Comparison of ENCODE assay signal across 8 mouse cellular contexts in genomic region chr8:84989810-84990209, GRCm38 (mm10). TPM values are rescaled to one million over a fixed set of nuclear protein-coding genes. Genes with fewer than 3 reads are reported as not detected.
A peak's percentile ranks its signal among the peaks of the same experiment; 100 is the strongest.
DNase-seq lines count a peak whose midpoint lies in the region; ATAC-seq lines count a peak whose summit lies in the region.

No protein-coding gene starts in this region.

- ATAC-seq in hindbrain, embryonic 11.5 days (ENCODE audit: low FRiP score) = peak; percentile 71

- 0% methylated on average over 15 of the region's 15 CpGs for WGBS in hindbrain, embryonic 11.5 days

- DNase-seq in Muller cell, postnatal 12 days (ENCODE audit: inconsistent ontology term) = peak; percentile 97
- DNase-seq in cerebellum, postnatal 10 days = peak; percentile 95
- peak; percentile 82 to 89 for DNase-seq in frontal cortex, postnatal 10 days (ENCODE audit: low spot score in 2 of 2)
- DNase-seq in hindbrain, embryonic 11.5 days (ENCODE audit: low spot score) = peak; percentile 97
- peak; percentile 90 to 92 for DNase-seq in layer of hippocampus, postnatal 14 days (ENCODE audit: low spot score in 2 of 2)
- peak; percentile 97 for DNase-seq in lung, postnatal 10 days
- peak; percentile 86 for DNase-seq in ovary, postnatal 10 days (ENCODE audit: low spot score)
- peak; percentile 85 to 91 for DNase-seq in thymus, postnatal 10 days (ENCODE audit: low spot score in 2 of 2)

- H3K4me2 ChIP-seq in hindbrain, embryonic 11.5 days (replicated peaks; ENCODE audit: low read depth, low read length) = peak overlapping the region; percentile 61

- H3K27ac ChIP-seq in hindbrain, embryonic 11.5 days (ENCODE audit: low read depth, low read length) = no peak overlapping the region

- peak overlapping the region; percentile 53 for H3K9ac ChIP-seq in hindbrain, embryonic 11.5 days (ENCODE audit: low read depth, low read length)

- H3K36me3 ChIP-seq in hindbrain, embryonic 11.5 days (ENCODE audit: control insufficient read depth, insufficient read depth, low read length) = no peaks in the 10 kb centered on the region

- peaks cover 13% of the 10 kb centered on the region for H3K4me1 ChIP-seq in hindbrain, embryonic 11.5 days (replicated peaks; ENCODE audit: control insufficient read depth, insufficient read depth, low read length)

- peak overlapping the region; percentile 52 for H3K4me3 ChIP-seq in hindbrain, embryonic 11.5 days (ENCODE audit: low read depth, low read length)

- H3K9me3 ChIP-seq in hindbrain, embryonic 11.5 days (ENCODE audit: control insufficient read depth, low read length) = no peaks in the 10 kb centered on the region

- peaks cover 17% of the 10 kb centered on the region for H3K27me3 ChIP-seq in hindbrain, embryonic 11.5 days (ENCODE audit: control insufficient read depth, insufficient read depth, low read length)

RNA-seq across cellular contexts. Expression of gene Hook2, which starts 0.6 kb away (rescaled TPM):
- polyA plus RNA-seq in hindbrain, embryonic 11.5 days (2014; fragmentation: Nextera tagmentation; extraction: Ambion mirVana) = 9.5 and 10.3 TPM in 2 replicates
- 1 to 10 TPM; 7.6 to 9.0 TPM for total RNA-seq in layer of hippocampus, postnatal 14 days (2021)

RNA-seq across cellular contexts. Expression of gene Junb, which starts 11.3 kb away (rescaled TPM):
- 6.2 and 6.4 TPM in 2 replicates for polyA plus RNA-seq in hindbrain, embryonic 11.5 days (2014; fragmentation: Nextera tagmentation; extraction: Ambion mirVana)
- total RNA-seq in layer of hippocampus, postnatal 14 days (2021) = 10 to 100 TPM; 45.5 to 54.7 TPM

RNA-seq across cellular contexts. Expression of gene Rnaseh2a, which starts 20.2 kb away (rescaled TPM):
- 98.5 and 104 TPM in 2 replicates for polyA plus RNA-seq in hindbrain, embryonic 11.5 days (2014; fragmentation: Nextera tagmentation; extraction: Ambion mirVana)
- total RNA-seq in layer of hippocampus, postnatal 14 days (2021) = 10 to 100 TPM; 34.3 to 34.4 TPM

RNA-seq across cellular contexts. Expression of gene Prdx2, which starts 20.4 kb away (rescaled TPM):
- polyA plus RNA-seq in hindbrain, embryonic 11.5 days (2014; fragmentation: Nextera tagmentation; extraction: Ambion mirVana) = 1,367 and 1,409 TPM in 2 replicates
- 100 to 1,000 TPM; 417 to 431 TPM for total RNA-seq in layer of hippocampus, postnatal 14 days (2021)

RNA-seq across cellular contexts. Expression of gene Gm49661, which starts 20.6 kb away (rescaled TPM):
- not detected in 2 replicates for polyA plus RNA-seq in hindbrain, embryonic 11.5 days (2014; fragmentation: Nextera tagmentation; extraction: Ambion mirVana)
- total RNA-seq in layer of hippocampus, postnatal 14 days (2021) = not detected
